Mouse (Mus musculus): ENCODE measurements around the gene Jun.

DNA sequence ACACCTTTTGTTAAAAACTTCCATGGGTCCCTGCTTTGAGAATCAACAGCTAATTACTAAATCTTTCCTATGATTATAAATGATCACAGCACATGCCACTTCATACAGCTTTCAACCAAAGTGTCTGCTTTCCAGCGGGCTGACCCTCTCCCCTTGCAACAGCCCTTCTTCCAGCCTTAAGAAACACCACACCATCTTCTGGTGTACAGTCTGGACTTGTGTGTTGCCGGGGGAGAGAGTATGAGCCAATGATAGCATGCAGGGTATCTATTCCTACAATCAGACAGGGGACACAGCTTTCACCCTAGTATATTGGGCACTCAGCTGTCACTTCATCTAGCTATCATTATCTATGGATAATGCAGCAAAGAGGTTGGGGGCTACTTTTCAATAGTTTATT lies 2.9 kb downstream of the Jun start:
- no peak for TF ChIP-seq CTCF (IDR thresholded peaks at IDR 0.05 in 2 of 3, conservative IDR thresholded peaks at IDR 0.05 in 1 of 3; ENCODE audit: control insufficient read depth in 1 of 3, insufficient read depth in 1 of 3, low read depth in 2 of 3, low read length in 3 of 3, poor library complexity in 1 of 3, severe bottlenecking in 1 of 3)
- no peak for TF ChIP-seq UBTF (IDR thresholded peaks at IDR 0.05; ENCODE audit: borderline replicate concordance, insufficient read depth, low read depth, low read length)
- no peak for TF ChIP-seq MAZ (IDR thresholded peaks at IDR 0.05; ENCODE audit: low read depth, low read length)
- no peak for TF ChIP-seq POLR2A (IDR thresholded peaks at IDR 0.05; ENCODE audit: control insufficient read depth in 1 of 2, insufficient read depth in 1 of 2, low read depth in 1 of 2, low read length in 2 of 2, poor library complexity in 1 of 2)
- no peak for TF ChIP-seq BHLHE40 (IDR thresholded peaks at IDR 0.05; ENCODE audit: borderline replicate concordance, low read depth, low read length)
- TF ChIP-seq SIN3A (IDR thresholded peaks at IDR 0.05; ENCODE audit: low read length): no peak

Data from MEL (cell line).